Mouse (Mus musculus) liver, embryonic 14.5 days (tissue): ENCODE data around the gene Gsn.

Experiments
- CTCF ChIP-seq: IDR thresholded peaks from 2 replicates; pipeline ENCODE4 v1.5.1; 2016; ENCODE audit warnings: antibody characterized with exemption, low read depth, control low read depth
- EP300 ChIP-seq: IDR thresholded peaks from 2 replicates; pipeline ENCODE4 v1.6.1; 2016; ENCODE audit warnings: antibody characterized with exemption, low read depth

DNA sequence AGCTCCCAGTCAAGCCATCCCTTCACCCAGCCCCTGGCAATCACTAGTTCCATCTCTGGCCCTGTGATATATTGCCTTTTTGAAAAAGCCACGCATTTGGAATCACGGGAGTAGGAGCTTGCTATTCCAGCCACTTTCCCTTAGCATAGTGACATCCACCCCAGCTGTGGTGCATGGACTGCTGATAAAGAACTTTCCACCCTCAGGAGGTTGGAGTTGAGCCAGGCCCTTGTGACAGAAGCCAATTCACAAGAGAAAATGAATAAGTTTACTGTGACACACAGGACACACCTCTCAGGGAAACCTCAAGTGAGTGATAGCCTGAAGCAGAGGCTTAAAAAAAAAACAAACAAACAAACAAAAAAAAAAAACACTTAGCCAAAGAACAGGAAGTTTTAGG is 24.3 kb upstream of the Gsn start:
- TF ChIP-seq CTCF (no peak), EP300 (no peak)
